Mouse (Mus musculus): ENCODE measurements at regions not wholly inside any gene's neighbourhood (a gene's known extent, or its start where the extent isn't known, plus 50 kb on each side); places are given as distances from the start of the nearest gene placed in this dataset.

DNA sequence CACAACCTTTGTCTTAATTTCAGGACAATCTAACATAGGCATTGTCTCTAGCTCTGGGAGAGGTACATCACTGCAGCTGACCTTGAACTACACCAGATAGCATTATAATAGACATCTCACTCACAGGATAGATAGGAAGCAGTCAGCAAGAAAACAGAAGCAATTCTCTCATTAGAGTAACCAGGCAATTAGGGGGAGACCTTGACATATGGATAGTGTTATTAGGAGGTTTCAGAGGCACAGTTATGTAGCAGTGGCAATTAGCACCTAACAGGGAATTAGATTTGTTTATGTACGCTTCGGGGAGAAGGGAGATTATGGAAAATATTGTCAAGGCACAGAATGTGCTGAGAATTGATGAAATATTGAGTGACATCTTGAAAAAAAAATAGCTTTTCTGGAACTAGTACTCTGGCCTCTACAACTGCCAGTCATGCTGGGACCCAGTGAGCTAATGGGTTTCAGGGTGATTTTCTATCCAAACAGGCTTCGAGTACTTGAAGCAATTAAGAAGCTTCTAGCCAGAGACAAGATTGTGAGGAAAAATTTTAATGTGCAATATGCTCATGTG lies 216.8 kb upstream of the Aco1 start:
- DNase-seq (ENCODE audit: low spot score) (no peak), ATAC-seq (ENCODE audit: low FRiP score) (no peak)
- Histone ChIP-seq H3K9me3 (ENCODE audit: control insufficient read depth, low read length) (no peaks in the 10 kb centered on the region), H3K4me3 (ENCODE audit: low read depth, low read length) (no peak overlapping the region), H3K27me3 (ENCODE audit: control insufficient read depth, insufficient read depth, low read length) (no peaks in the 10 kb centered on the region), H3K9ac (ENCODE audit: low read depth, low read length) (no peak overlapping the region), H3K4me1 (replicated peaks; ENCODE audit: control insufficient read depth, insufficient read depth, low read length) (no peaks in the 10 kb centered on the region), H3K27ac (ENCODE audit: low read depth, low read length) (no peak overlapping the region), H3K36me3 (ENCODE audit: control insufficient read depth, insufficient read depth, low read length) (no peaks in the 10 kb centered on the region), H3K4me2 (replicated peaks; ENCODE audit: low read depth, low read length) (no peak overlapping the region)
- WGBS, result 86% methylated on average over 3 of the region's 3 CpGs

DNA sequence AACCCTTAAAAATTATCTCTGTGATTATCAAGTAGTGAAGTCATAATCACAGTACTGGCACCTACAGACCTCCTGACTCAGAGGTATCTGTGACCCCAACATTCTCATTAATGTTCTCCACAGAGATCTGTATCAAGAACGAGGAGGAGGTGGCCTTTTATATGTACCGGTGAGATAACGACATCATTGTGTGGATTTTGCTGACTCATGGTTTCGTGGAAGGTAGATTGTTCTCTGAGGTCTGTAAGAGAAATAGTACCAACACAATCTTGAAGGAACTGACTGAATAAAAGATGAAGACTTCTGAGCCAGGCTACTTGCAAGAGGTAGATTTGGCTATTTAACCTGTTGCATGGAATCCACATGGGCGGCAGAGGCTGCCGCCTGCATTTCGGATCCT lies 216.3 kb upstream of the Aco1 start:
- 96% methylated on average over 7 of the region's 7 CpGs for WGBS
- no peaks in the 10 kb centered on the region for H3K36me3 ChIP-seq (ENCODE audit: control insufficient read depth, insufficient read depth, low read length)
- DNase-seq (ENCODE audit: low spot score) (no peak), ATAC-seq (ENCODE audit: low FRiP score) (no peak)
- H3K27me3 ChIP-seq (ENCODE audit: control insufficient read depth, insufficient read depth, low read length), result no peaks in the 10 kb centered on the region
- H3K4me3 ChIP-seq (ENCODE audit: low read depth, low read length), result no peak overlapping the region
- no peaks in the 10 kb centered on the region for H3K4me1 ChIP-seq (replicated peaks; ENCODE audit: control insufficient read depth, insufficient read depth, low read length)
- no peak overlapping the region for H3K27ac ChIP-seq (ENCODE audit: low read depth, low read length)
- H3K4me2 ChIP-seq (replicated peaks; ENCODE audit: low read depth, low read length), result no peak overlapping the region
- H3K9ac ChIP-seq (ENCODE audit: low read depth, low read length), result no peak overlapping the region
- no peaks in the 10 kb centered on the region for H3K9me3 ChIP-seq (ENCODE audit: control insufficient read depth, low read length)

GRCm38 (mm10) chr4:39928491-39928890 lies 214.4 kb upstream of the Aco1 start:
- H3K9me3 ChIP-seq (ENCODE audit: control insufficient read depth, low read length), result no peaks in the 10 kb centered on the region
- no peaks in the 10 kb centered on the region for H3K27me3 ChIP-seq (ENCODE audit: control insufficient read depth, insufficient read depth, low read length)
- H3K9ac ChIP-seq (ENCODE audit: low read depth, low read length), result no peak overlapping the region
- no peaks in the 10 kb centered on the region for H3K4me1 ChIP-seq (replicated peaks; ENCODE audit: control insufficient read depth, insufficient read depth, low read length)
- ATAC-seq (ENCODE audit: low FRiP score) (no peak), DNase-seq (ENCODE audit: low spot score) (no peak)
- no peak overlapping the region for H3K4me2 ChIP-seq (replicated peaks; ENCODE audit: low read depth, low read length)
- no peak overlapping the region for H3K27ac ChIP-seq (ENCODE audit: low read depth, low read length)
- no peaks in the 10 kb centered on the region for H3K36me3 ChIP-seq (ENCODE audit: control insufficient read depth, insufficient read depth, low read length)
- H3K4me3 ChIP-seq (ENCODE audit: low read depth, low read length), result no peak overlapping the region
- WGBS, result 71% methylated on average over 2 of the region's 2 CpGs

- 91% methylated on average over 12 of the region's 12 CpGs for WGBS
- no peak for ATAC-seq (ENCODE audit: low FRiP score)
- Histone ChIP-seq H3K4me3 (ENCODE audit: low read depth, low read length) (no peak overlapping the region), H3K4me1 (replicated peaks; ENCODE audit: control insufficient read depth, insufficient read depth, low read length) (no peaks in the 10 kb centered on the region), H3K4me2 (replicated peaks; ENCODE audit: low read depth, low read length) (no peak overlapping the region), H3K36me3 (ENCODE audit: control insufficient read depth, insufficient read depth, low read length) (no peaks in the 10 kb centered on the region), H3K27ac (ENCODE audit: low read depth, low read length) (no peak overlapping the region), H3K9me3 (ENCODE audit: control insufficient read depth, low read length) (no peaks in the 10 kb centered on the region), H3K9ac (ENCODE audit: low read depth, low read length) (no peak overlapping the region), H3K27me3 (ENCODE audit: control insufficient read depth, insufficient read depth, low read length) (no peaks in the 10 kb centered on the region)
- DNase-seq (ENCODE audit: low spot score), result no peak
Measured at GRCm38 (mm10) chr4:39934025-39934708, 208.7 kb upstream of the Aco1 start.

GRCm38 (mm10) chr4:39958687-39959086 lies 184.2 kb upstream of the Aco1 start:
- no peak overlapping the region for H3K27ac ChIP-seq (ENCODE audit: low read depth, low read length)
- no peak for ATAC-seq (ENCODE audit: low FRiP score)
- 81% methylated on average over 3 of the region's 3 CpGs for WGBS

DNA sequence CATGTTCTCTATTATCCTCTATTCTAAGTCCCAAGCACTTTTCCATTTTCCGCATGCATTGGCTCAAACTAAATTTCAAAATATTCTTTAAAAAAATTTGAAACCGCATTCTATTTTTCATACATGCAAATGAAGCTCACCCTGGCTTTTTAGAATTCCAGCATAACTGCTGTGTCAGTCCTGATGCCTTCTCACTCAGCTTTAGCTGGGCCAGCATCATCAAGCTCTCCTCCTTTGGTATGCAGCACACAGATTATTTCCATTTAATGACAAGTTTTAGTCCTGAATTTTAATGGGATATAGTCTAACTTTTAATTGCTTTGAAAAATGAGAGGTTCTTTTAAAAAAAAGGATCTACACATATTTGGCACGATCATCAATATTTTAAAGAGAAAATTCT lies 174.9 kb upstream of the Aco1 start:
- no peak for DNase-seq (ENCODE audit: low spot score)
- Histone ChIP-seq H3K4me1 (replicated peaks; ENCODE audit: control insufficient read depth, insufficient read depth, low read length) (no peaks in the 10 kb centered on the region), H3K4me2 (replicated peaks; ENCODE audit: low read depth, low read length) (no peak overlapping the region), H3K36me3 (ENCODE audit: control insufficient read depth, insufficient read depth, low read length) (no peaks in the 10 kb centered on the region), H3K27me3 (ENCODE audit: control insufficient read depth, insufficient read depth, low read length) (no peaks in the 10 kb centered on the region), H3K9ac (ENCODE audit: low read depth, low read length) (no peak overlapping the region), H3K27ac (ENCODE audit: low read depth, low read length) (no peak overlapping the region), H3K9me3 (ENCODE audit: control insufficient read depth, low read length) (no peaks in the 10 kb centered on the region), H3K4me3 (ENCODE audit: low read depth, low read length) (no peak overlapping the region)
- ATAC-seq (ENCODE audit: low FRiP score), result no peak
- 94% methylated on average over 3 of the region's 3 CpGs for WGBS

More at GRCm38 (mm10) chr4:39958687-39959086, 184.2 kb upstream of the Aco1 start:
- H3K36me3 ChIP-seq (ENCODE audit: control insufficient read depth, insufficient read depth, low read length), result no peaks in the 10 kb centered on the region
- DNase-seq (ENCODE audit: low spot score), result no peak
- no peaks in the 10 kb centered on the region for H3K9me3 ChIP-seq (ENCODE audit: control insufficient read depth, low read length)
- no peaks in the 10 kb centered on the region for H3K4me1 ChIP-seq (replicated peaks; ENCODE audit: control insufficient read depth, insufficient read depth, low read length)
- H3K4me2 ChIP-seq (replicated peaks; ENCODE audit: low read depth, low read length), result no peak overlapping the region
- no peaks in the 10 kb centered on the region for H3K27me3 ChIP-seq (ENCODE audit: control insufficient read depth, insufficient read depth, low read length)
- no peak overlapping the region for H3K4me3 ChIP-seq (ENCODE audit: low read depth, low read length)
- H3K9ac ChIP-seq (ENCODE audit: low read depth, low read length), result no peak overlapping the region

- ATAC-seq (ENCODE audit: low FRiP score), result no peak
- no peak overlapping the region for H3K9ac ChIP-seq (ENCODE audit: low read depth, low read length)
- WGBS, result 78% methylated on average over 6 of the region's 6 CpGs
Measured at GRCm38 (mm10) chr4:39991358-39991757, 151.5 kb upstream of the Aco1 start.

DNA sequence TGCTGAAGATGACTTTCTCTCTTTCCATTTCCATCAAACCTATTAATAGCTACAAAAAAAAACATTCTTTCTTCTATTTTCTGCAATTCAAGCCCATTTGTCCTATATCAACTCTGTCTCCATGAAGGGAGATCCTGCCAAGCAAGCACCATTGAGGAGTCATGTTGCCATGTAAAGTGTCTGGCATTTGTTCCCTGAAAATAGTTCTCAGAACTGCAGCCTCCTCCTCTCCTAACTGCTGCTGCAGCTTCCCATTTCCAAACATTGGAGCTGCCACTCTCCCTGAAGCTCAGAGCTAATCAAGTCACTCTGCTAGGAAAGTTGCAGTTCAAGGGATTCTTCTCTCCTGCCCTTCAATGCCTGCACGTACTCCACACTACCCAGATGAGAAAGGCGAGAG lies 151.0 kb upstream of the Aco1 start:
- DNase-seq (ENCODE audit: low spot score) (no peak), ATAC-seq (ENCODE audit: low FRiP score) (no peak)
- Histone ChIP-seq H3K4me3 (ENCODE audit: low read depth, low read length) (no peak overlapping the region), H3K36me3 (ENCODE audit: control insufficient read depth, insufficient read depth, low read length) (no peaks in the 10 kb centered on the region), H3K4me1 (replicated peaks; ENCODE audit: control insufficient read depth, insufficient read depth, low read length) (no peaks in the 10 kb centered on the region), H3K9me3 (ENCODE audit: control insufficient read depth, low read length) (no peaks in the 10 kb centered on the region), H3K27ac (ENCODE audit: low read depth, low read length) (no peak overlapping the region), H3K27me3 (ENCODE audit: control insufficient read depth, insufficient read depth, low read length) (no peaks in the 10 kb centered on the region), H3K9ac (ENCODE audit: low read depth, low read length) (no peak overlapping the region), H3K4me2 (replicated peaks; ENCODE audit: low read depth, low read length) (no peak overlapping the region)
- 88% methylated on average over 2 of the region's 2 CpGs for WGBS

More at GRCm38 (mm10) chr4:39991358-39991757, 151.5 kb upstream of the Aco1 start:
- DNase-seq (ENCODE audit: low spot score), result no peak
- no peaks in the 10 kb centered on the region for H3K4me1 ChIP-seq (replicated peaks; ENCODE audit: control insufficient read depth, insufficient read depth, low read length)
- no peak overlapping the region for H3K4me3 ChIP-seq (ENCODE audit: low read depth, low read length)
- H3K27ac ChIP-seq (ENCODE audit: low read depth, low read length), result no peak overlapping the region
- H3K9me3 ChIP-seq (ENCODE audit: control insufficient read depth, low read length), result no peaks in the 10 kb centered on the region
- H3K36me3 ChIP-seq (ENCODE audit: control insufficient read depth, insufficient read depth, low read length), result no peaks in the 10 kb centered on the region
- H3K4me2 ChIP-seq (replicated peaks; ENCODE audit: low read depth, low read length), result no peak overlapping the region
- no peaks in the 10 kb centered on the region for H3K27me3 ChIP-seq (ENCODE audit: control insufficient read depth, insufficient read depth, low read length)

DNA sequence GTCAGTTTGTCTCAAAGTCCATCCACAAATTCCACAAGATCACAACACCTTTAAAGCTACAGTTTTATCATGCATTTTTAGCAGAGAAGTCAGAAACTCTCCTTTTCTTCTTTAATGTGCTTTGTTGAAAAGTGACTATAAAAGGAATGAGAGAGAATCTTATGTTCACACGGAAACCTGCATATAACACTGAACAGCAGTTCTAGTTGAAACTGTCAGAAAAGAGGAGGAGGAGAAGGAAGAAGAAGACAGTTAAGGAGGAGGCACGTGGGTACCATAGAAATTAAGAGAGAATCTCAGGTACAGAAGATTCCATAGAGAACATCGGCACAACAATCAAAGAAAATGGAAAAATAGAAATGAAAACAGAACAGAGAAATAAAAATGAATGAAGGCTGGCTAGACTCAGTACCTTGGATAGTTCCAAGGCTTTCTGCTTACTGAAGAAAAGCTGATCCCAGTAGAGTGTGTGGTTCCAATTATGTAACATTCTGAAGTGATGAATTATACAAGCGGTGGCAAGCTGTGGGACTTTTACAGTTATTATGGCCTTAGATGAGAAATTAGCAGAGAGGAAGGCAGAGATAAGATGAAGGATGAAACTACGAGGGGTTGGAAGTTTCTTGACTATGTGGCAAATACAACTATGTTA lies 144.0 kb upstream of the Aco1 start:
- ATAC-seq (ENCODE audit: low FRiP score) (no peak), DNase-seq (ENCODE audit: low spot score) (no peak)
- Histone ChIP-seq H3K27me3 (ENCODE audit: control insufficient read depth, insufficient read depth, low read length) (no peaks in the 10 kb centered on the region), H3K9ac (ENCODE audit: low read depth, low read length) (no peak overlapping the region), H3K4me2 (replicated peaks; ENCODE audit: low read depth, low read length) (no peak overlapping the region), H3K4me3 (ENCODE audit: low read depth, low read length) (no peak overlapping the region), H3K4me1 (replicated peaks; ENCODE audit: control insufficient read depth, insufficient read depth, low read length) (no peaks in the 10 kb centered on the region), H3K27ac (ENCODE audit: low read depth, low read length) (no peak overlapping the region), H3K9me3 (ENCODE audit: control insufficient read depth, low read length) (no peaks in the 10 kb centered on the region), H3K36me3 (ENCODE audit: control insufficient read depth, insufficient read depth, low read length) (no peaks in the 10 kb centered on the region)
- 72% methylated on average over 5 of the region's 5 CpGs for WGBS

Data from hindbrain, embryonic 11.5 days (tissue).